ENCODE assay signal across 23 mouse cellular contexts in genomic region chr14:59745676-59746075, GRCm38 (mm10).
A peak's percentile ranks its signal among the peaks of the same experiment; 100 is the strongest.
DNase-seq lines count a peak whose midpoint lies in the region; ATAC-seq lines count a peak whose summit lies in the region.
"Had no signal": no experiment of that assay in that cellular context is flagged by ENCODE, and none has a peak within 500 bp of the region (broad histone marks: within the 10 kb centered on the region; RNA-seq: fewer than 3 reads in every experiment).

No protein-coding gene starts in this region.

- no peak overlapping the region for H3K9ac ChIP-seq in midbrain, embryonic 11.5 days (ENCODE audit: low read length)
- H3K9ac ChIP-seq in midbrain, embryonic 13.5 days (replicated peaks): no peak overlapping the region
- H3K9ac ChIP-seq: embryonic facial prominence, embryonic 13.5 days; forebrain, postnatal 0 days; hindbrain, embryonic 14.5 days had no signal

- ATAC-seq in cerebellum, adult (ENCODE audit: insufficient number of reproducible peaks, low FRiP score, low TSS enrichment): no peak
- ATAC-seq in midbrain, embryonic 11.5 days (ENCODE audit: low FRiP score): no peak
- no peak for ATAC-seq in midbrain, embryonic 13.5 days
- ATAC-seq: activated CD4-positive, CD25-positive, alpha-beta regulatory T cell, adult 4 months; forebrain, embryonic 14.5 days; forebrain, postnatal 0 days; hindbrain, postnatal 0 days; inflammation-experienced regulatory T-cells, adult 6 months; intestine, embryonic 16.5 days had no signal

- H3K4me2 ChIP-seq in midbrain, embryonic 11.5 days: no peak overlapping the region
- no peak overlapping the region for H3K4me2 ChIP-seq in midbrain, embryonic 13.5 days (replicated peaks)
- H3K4me2 ChIP-seq: embryonic facial prominence, embryonic 13.5 days; heart, embryonic 11.5 days; hindbrain, embryonic 14.5 days had no signal

- DNase-seq in cerebellum, postnatal 10 days: peak; percentile 24 to 32
- peak; percentile 74 for DNase-seq in heart, adult 11 months
- no peak for DNase-seq in heart, postnatal 10 days
- peak; percentile 53 for DNase-seq in midbrain, embryonic 11.5 days (ENCODE audit: low spot score, missing footprints)
- DNase-seq: adrenal gland, adult 8-10 months; adrenal gland, postnatal 25 days; cerebellum, adult 11 months; cerebellum, adult 8-10 months; forebrain, postnatal 0 days; gastrocnemius, postnatal 25 days; heart, adult 2 months; heart, postnatal 4 days; kidney, adult 2 months had no signal

- no peaks in the 10 kb centered on the region for H3K4me1 ChIP-seq in midbrain, embryonic 11.5 days (ENCODE audit: control insufficient read depth, insufficient read depth, low read length)
- no peaks in the 10 kb centered on the region for H3K4me1 ChIP-seq in midbrain, embryonic 13.5 days (replicated peaks)

- no peak overlapping the region for H3K4me3 ChIP-seq in midbrain, embryonic 11.5 days (ENCODE audit: low read depth, low read length)
- H3K4me3 ChIP-seq in midbrain, embryonic 13.5 days (replicated peaks): no peak overlapping the region
- H3K4me3 ChIP-seq: embryonic facial prominence, embryonic 13.5 days; heart, adult 2 months had no signal

- 58% methylated on average over 4 of the region's 4 CpGs for WGBS in midbrain, embryonic 11.5 days
- 60% methylated on average over 4 of the region's 4 CpGs for WGBS in midbrain, embryonic 13.5 days

- no peaks in the 10 kb centered on the region for H3K9me3 ChIP-seq in midbrain, embryonic 11.5 days (ENCODE audit: control insufficient read depth, low read length)
- H3K9me3 ChIP-seq in midbrain, embryonic 13.5 days: no peaks in the 10 kb centered on the region
- H3K9me3 ChIP-seq: embryonic facial prominence, embryonic 13.5 days had no signal

- peaks cover 7% of the 10 kb centered on the region for H3K27me3 ChIP-seq in midbrain, embryonic 11.5 days (ENCODE audit: control insufficient read depth, insufficient read depth, low read length)
- peaks cover 83% of the 10 kb centered on the region for H3K27me3 ChIP-seq in midbrain, embryonic 13.5 days
- H3K27me3 ChIP-seq: embryonic facial prominence, embryonic 13.5 days had no signal

- no peaks in the 10 kb centered on the region for H3K36me3 ChIP-seq in midbrain, embryonic 11.5 days (ENCODE audit: control insufficient read depth, insufficient read depth, low read length)
- H3K36me3 ChIP-seq in midbrain, embryonic 13.5 days: no peaks in the 10 kb centered on the region
- H3K36me3 ChIP-seq: embryonic facial prominence, embryonic 13.5 days had no signal

- H3K27ac ChIP-seq in midbrain, embryonic 11.5 days (ENCODE audit: low read depth, low read length): no peak overlapping the region
- H3K27ac ChIP-seq in midbrain, embryonic 13.5 days: no peak overlapping the region
- H3K27ac ChIP-seq: embryonic facial prominence, embryonic 13.5 days; heart, adult 2 months; hindbrain, embryonic 14.5 days; hindbrain, postnatal 0 days had no signal

- intact Hi-C loops in heart, postnatal 10 days (cut with DNase I): no loop called here

Comparison
In these comparisons a context has a peak if more than half of its experiments do, and no peak if none do; other contexts are left out.
1. DNase-seq: peak in cerebellum, postnatal 10 days (2 of 2), heart, adult 11 months (single experiment) and midbrain, embryonic 11.5 days (single experiment); none in heart, postnatal 10 days (0 of 2).